Mouse (Mus musculus) embryonic fibroblast, embryonic 13.5 days (primary cell): ENCODE data around the gene Rnf145.

Experiments used
- CTCF ChIP-seq: IDR thresholded peaks from 2 replicates; pipeline ENCODE4 v1.5.1; 2011; ENCODE audit warnings: mild to moderate bottlenecking, control low read depth, low read length, moderate library complexity, borderline replicate concordance; ENCODE audit not compliant: insufficient read depth
- POLR2A ChIP-seq: IDR thresholded peaks from 2 replicates; pipeline ENCODE4 v1.6.1; 2011; ENCODE audit warnings: low read depth, mild to moderate bottlenecking, control low read depth, low read length, moderate library complexity

DNA sequence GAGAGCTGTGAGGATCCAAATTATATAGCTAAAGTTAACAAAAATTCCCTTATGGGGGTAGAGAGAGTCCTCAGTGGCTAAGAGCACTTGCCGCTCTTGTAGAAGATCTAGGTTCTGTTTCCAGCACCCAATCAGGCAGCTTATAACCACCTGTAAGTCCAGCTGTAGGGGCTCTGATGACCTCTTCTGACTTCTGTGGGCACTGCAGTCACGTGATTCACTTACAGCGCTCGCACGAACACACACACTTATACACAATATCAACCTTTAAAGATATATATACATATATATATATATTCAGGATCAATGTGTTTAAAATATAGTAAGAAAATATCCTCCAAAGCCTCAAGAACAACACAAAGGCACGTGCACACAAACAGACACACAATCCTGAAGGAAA lies 74.3 kb downstream of the Rnf145 start:
- TF ChIP-seq CTCF, result no peak
- TF ChIP-seq POLR2A, result no peak
